Mouse (Mus musculus): ENCODE results near the gene Thsd7b. TPM values are rescaled to one million over a fixed set of nuclear protein-coding genes. Genes with fewer than 3 reads are reported as not detected.
"Not testable (repeated sequence)": the region's sequence is repeated elsewhere in the genome, so short reads cannot be mapped to it uniquely, and the experiment has no call there.

Gene Thsd7b
- total RNA-seq, 2 experiments from 2014 or later = 10.3 to 12.2 TPM

DNA sequence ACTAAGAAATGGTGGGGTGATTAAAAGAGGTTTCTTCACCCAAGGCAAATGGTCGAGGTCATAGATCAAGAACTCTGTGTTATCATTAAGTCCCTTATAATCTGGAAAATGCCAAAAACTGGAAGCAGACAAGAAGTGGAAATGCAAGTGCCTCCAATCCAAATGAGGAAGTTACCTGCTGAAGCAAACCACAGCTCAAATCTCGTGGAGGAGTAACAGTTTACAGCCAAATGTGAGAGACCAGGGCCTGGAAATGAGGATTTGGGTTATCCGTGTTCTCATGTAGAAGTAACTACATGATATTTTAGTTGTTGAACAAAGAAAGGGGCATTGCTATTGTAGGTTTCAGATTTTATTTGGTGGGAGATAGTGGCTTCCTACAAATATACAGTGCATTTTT is 335.3 kb downstream of the Thsd7b start:
- intact Hi-C loops (cut with DNase I) = no loop called here
- no peak for DNase-seq (ENCODE audit: low spot score in 2 of 2)

DNA sequence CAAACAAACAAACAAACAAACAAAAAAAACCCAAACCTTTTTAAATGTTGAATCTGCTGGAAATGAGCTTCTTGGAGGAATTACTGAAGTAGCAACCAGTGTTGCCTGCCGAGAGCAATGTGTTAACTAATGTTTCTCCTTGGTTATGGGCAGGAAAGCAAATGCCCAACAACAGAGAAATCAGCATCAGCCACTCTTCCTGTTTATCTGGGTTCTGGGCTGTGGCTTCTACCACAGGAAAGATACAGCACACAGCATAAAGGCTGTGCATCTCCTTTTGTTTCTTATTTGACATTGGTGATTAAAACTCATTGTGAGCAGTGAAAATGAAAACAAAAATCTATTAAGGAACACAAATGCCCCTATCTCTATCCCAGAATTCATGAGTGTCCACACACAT is 343.0 kb downstream of the Thsd7b start:
- intact Hi-C loops (cut with DNase I) = no loop called here
- no peak for DNase-seq (ENCODE audit: low spot score in 2 of 2)

DNA sequence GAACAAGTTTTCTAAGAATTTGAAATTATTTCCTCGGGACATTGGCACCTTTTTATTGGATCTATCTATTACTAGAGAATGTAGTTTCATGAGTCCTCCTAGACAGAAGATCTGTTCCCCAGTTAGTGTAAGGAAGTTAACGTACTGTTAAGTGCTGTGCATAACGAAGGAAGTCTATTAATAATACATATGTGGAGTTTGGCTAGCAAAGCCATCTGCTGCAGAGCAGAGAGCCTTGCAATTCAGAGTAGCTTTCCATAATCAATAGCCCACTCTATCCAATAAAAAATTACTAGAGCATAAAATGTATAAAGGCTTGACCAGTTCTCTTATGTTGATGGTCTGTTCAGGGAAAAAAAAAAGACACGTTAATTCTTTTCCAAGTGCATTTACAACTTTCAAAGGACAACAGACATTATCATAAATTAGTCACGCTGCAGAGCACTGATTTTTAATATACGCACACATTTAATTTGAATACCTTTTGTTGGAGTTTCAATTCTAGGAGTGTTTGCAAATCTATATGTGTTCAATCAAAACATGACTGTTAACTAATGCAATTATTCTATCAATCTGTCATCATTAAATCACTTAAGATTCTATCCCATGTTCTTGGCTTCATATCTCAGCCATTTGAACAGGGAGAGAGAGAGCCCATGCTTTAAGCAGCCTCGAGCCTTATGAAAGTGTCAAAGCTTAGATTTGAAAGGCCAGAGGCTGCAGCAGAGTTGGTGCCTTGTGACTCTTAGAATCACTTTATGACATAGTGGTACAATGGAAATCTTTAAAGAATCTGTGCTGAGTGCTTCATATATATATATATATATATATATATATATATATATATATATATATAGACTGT is 346.6 kb downstream of the Thsd7b start:
- no peak for DNase-seq (ENCODE audit: low spot score in 2 of 2)
- intact Hi-C loops (cut with DNase I) = no loop called here

DNA sequence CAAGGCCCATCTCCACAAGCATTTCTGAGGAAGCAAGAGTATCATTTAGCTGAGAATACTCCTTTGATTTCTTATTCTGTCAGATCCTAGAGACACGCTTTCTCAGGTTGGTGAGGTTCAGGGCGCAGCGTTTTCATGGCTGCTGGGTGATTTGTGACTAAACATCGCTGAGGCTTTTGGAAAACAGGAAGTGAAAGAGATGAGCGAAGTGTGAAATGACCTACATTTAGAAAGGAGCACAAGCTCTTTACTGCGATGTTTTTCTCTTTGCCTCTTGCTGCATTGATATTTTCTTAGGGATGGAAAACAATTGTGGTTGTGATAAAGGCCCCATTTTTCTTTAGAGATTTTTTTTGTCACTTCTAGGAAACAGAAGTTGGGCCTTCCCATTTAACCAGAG is 351.4 kb downstream of the Thsd7b start:
- no peak for DNase-seq (ENCODE audit: low spot score in 2 of 2)
- intact Hi-C loops (cut with DNase I) = no loop called here

DNA sequence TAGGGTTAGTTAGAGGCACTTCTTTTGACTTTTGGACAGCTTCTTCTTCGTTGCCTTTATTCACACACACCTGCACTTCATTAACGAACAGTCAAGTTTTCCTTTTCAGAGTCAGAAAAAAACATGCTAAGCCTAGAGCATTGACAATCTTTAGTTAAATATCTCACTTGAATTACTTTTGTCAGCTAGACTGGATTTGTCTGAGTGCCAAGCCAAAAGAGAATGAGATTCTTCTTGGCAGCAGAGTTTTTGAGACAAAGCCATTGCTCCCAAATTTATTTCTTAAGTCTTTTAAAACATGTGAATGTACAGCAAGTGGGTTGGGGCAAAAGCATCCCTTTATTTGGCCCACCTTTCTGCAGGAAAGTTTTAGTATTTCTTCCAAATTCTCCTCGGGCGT is 362.0 kb downstream of the Thsd7b start:
- no peak for DNase-seq (ENCODE audit: low spot score in 2 of 2)
- intact Hi-C loops (cut with DNase I) = no loop called here

DNA sequence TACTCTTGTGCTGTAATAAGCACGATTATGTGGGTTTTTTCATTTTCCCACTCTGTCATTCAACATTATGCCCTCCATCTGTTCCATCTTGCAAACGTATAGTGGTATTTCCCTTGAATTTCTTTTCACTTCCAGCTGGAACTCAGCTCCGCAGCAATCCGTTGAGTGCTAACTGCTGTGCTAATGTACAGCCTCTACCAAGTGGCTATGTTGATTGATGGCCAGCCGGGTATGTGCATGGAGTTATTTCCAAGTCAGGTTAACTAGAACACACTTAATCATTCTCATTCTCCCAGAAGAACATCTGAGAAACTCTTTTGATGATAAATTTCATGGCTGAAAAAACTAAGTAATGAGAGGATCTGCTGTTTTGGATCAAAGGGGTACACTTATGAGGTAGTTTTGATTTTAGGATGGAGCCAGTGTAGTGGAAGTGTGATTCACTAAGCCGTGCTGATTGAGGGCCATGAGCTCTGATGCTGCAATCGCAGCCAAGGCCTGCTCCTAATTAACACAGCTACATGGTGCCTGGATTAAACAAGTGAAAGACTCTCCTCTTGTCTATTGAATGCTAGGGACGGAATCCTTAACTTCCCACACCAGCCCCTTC is 371.3 kb downstream of the Thsd7b start:
- DNase-seq (ENCODE audit: low spot score in 2 of 2) = peak in 1 of 2 experiments; percentile 3
- intact Hi-C loops (cut with DNase I) = no loop called here

DNA sequence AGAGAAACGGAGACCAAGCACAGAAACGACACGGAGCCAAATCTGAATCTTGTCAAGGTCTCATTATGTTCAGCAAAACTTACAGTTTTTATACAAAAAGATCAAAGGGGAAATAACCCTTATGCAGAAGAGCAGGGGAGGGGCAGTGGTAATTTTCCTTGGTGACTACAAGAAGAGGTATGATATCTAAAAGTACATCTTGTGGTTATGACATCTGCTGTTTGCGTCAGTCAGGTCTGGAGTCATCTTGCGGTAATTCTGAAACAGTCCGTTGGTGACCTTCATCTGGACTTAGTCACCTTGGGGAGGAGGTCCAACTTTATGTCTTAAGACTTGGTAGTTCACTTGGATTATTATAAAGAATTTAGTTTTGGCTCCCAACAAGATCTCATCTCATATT is 378.3 kb downstream of the Thsd7b start:
- intact Hi-C loops (cut with DNase I); DNase-seq (ENCODE audit: low spot score in 2 of 2): not testable (repeated sequence)

DNA sequence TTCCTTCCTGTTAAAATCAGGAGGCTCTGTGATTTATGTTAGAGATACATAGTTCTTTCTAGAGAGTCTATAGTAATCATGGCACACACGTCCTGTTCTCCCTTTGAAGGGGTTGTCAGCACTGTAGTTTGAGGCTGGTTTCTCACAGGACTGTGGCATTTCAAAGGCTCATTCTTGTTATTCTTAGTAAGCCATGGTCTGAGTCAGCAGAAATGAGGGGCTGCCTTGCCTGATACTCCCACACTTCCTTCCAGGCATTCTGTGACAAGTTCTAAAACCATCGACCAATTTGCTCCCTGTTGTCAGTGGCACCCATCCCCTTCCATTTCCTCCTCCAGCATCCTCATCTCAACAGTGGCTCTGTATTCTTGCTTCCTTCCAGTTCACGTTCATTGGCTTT is 384.9 kb downstream of the Thsd7b start:
- DNase-seq (ENCODE audit: low spot score in 2 of 2) = no peak
- intact Hi-C loops (cut with DNase I) = no loop called here

DNA sequence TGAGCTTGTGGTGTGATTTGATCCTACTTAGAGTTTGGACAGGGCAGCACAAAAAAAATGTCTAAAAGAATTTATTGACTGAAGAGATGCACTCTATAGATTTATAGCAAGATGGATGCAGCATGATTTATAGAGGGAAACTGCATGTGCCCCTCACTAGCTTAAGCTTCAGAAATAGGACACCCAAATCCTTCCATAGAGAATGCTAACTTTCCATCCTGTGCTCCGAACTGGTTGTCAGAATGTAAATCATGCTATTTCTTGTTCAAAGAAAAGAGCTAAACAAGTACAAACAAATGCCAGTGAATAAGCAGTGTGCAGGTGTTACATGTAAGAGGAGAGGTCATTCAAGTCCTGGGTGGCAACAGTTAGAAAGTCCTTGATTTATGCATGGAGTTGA is 402.8 kb downstream of the Thsd7b start:
- intact Hi-C loops (cut with DNase I) = no loop called here
- DNase-seq (ENCODE audit: low spot score in 2 of 2) = no peak

DNA sequence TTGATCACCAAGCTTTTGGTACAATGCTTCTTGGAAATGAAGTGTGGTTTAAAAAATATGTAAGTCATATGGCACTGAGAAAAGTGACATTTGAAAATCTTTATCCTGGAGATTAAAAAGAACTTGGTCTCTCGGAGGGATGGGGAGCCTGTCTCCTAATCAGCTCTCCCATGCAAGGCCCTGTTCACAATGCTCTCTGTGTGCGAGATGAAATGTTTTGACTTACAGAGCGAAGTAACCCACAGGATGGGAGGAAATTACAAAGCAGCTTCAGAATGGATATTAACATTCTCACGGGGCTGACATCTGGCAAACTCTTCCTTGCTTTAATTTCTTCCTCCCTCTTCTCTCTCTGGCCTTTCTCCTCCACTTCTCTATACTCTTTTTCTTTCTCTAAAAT is 405.7 kb downstream of the Thsd7b start:
- no peak for DNase-seq (ENCODE audit: low spot score in 2 of 2)
- intact Hi-C loops (cut with DNase I) = no loop called here

DNA sequence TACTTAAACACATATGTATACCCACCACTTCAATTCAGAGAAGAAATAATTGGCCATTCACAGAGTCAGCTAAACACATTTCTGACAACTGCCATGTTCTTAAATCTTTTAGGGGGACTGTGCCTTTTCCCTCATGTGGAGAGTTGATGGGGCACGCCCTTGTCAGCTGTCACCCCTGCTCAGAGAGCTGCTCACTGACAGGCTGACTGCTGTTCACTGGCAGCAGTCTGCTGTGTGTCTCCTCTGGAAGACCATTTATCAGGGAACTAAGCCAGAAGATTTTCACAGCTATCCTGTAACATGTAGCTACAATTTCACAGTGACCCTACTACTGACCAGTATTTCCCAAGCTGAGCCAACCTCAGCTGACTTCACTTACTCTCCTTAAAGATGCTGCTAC is 432.6 kb downstream of the Thsd7b start:
- intact Hi-C loops (cut with DNase I) = no loop called here
- DNase-seq (ENCODE audit: low spot score in 2 of 2) = no peak

DNA sequence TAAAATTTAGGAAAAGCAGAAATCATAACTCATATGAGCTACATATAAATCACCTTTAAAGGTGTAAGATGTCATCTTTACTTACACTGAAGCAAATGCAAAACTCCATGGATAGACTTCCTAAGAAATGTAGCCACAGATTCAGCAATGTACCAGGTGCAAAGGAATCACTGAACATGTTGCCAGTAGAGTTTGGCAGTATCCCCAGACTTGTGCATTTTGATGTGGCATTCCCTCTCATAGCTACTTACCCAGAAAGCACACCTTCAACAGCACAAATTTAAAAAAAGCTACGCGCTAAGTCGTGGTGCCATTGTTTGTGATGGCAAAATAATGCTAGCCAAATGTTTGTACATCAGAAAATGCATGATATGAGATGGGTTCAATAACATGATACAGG is 439.6 kb downstream of the Thsd7b start:
- DNase-seq (ENCODE audit: low spot score in 2 of 2) = peak; percentile 38 to 83
- intact Hi-C loops (cut with DNase I) = no loop called here

DNA sequence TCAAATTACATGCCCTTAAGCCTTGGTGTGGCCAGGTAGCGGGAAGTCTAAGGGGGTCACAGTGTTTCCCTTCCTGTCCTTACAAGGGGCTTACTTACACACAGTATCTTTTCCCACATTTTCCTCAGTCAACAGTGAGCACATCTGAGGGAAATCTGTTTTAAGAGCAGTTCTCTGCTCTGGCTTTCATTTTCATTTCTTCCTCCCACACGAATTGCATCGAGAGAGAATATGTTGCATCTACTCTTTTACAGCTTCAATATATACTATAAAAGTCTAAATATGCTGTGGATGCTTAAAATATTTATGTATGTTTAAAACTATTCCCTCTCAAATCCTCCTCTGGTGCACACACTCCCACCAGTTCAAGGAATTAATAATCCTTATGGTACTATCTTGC is 440.5 kb downstream of the Thsd7b start:
- intact Hi-C loops (cut with DNase I) = no loop called here
- DNase-seq (ENCODE audit: low spot score in 2 of 2) = peak in 1 of 2 experiments; percentile 10

DNA sequence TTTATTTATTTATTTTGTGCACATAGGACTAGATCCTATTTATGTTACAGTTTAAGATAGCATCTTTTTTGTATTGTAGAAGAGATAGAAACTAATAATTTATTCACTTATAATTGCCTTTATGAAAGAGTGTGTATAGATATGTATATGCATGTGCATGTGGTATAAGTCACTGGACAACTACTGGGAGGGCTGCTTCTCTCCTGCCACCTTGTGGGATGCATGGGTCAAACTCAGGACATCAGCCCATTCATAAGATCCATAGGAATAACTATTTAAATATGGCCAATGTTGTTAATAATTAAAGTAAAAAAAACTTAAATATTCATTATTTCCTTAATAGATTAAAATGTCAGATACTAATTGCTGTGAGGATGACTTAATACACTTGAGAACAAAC is 446.5 kb downstream of the Thsd7b start:
- intact Hi-C loops (cut with DNase I) = no loop called here
- DNase-seq (ENCODE audit: low spot score in 2 of 2) = no peak

DNA sequence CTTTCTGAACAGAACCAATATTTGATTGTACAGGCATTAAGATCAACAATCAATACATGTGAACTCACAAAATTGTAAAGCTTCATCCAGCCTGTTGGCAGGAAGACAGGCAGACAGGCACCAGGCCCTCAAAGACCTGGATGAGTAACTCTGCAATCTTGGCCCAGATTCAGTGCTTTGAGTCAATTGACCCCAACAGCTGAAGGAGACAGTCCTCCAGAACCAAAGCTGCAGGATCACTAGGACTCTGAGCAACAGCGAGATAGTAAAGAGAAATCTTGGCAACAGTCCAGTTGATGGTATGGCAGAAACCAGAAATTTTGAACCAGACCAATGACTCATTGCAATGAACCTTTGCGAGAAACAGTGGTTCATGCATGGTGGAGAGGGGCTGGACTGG is 458.9 kb downstream of the Thsd7b start:
- intact Hi-C loops (cut with DNase I) = no loop called here
- no peak for DNase-seq (ENCODE audit: low spot score in 2 of 2)

DNA sequence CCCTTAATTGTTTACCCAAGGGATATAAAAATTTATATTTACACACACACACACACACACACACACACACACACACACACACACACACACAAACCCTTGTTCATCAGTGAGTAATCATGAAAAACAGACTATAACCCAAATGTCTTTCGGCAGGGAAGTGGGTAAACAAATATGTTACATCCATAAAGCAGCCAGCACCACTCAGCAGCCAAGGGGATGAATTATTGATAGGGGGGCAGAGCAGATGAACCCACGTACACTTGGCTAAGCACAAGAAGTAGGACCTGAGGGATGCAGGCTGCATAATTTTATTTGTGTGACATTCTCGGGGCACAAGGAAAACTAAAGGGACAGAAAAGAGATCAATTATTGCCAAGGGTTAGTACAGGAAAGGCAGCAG is 474.5 kb downstream of the Thsd7b start:
- no peak for DNase-seq (ENCODE audit: low spot score in 2 of 2)
- intact Hi-C loops (cut with DNase I) = no loop called here

DNA sequence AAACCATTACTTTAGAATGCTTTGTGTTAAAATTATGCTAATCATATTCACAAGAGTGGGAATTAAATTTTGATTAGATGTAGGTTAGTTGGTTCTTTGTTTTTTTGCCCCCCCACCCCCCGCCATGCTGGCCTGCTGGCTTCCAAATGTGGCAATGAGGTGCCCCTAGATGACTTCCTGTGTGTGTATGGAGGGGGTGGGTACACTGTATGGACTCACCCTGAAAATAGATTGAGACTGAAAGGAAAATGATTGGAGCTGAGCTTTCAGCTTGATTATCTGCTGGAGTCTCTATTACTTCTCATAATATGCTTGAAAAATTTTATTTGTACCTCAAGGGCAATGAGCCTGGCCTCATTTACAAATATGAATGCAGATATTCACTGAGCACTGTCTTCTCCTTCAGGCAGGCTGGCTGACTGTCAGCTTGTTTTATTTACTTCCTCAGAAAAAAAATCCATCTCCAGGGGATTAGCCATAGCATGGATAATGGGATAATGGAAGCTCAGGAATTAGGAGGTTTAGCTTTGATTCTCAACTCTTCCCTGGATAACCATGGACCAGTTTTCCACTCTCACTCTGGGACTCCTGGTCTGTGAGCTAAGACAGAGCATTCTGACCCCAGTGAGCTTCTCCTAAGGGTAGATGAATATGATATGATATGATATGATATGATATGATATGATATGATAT is 483.6 kb downstream of the Thsd7b start:
- intact Hi-C loops (cut with DNase I) = no loop called here
- DNase-seq (ENCODE audit: low spot score in 2 of 2) = no peak

DNA sequence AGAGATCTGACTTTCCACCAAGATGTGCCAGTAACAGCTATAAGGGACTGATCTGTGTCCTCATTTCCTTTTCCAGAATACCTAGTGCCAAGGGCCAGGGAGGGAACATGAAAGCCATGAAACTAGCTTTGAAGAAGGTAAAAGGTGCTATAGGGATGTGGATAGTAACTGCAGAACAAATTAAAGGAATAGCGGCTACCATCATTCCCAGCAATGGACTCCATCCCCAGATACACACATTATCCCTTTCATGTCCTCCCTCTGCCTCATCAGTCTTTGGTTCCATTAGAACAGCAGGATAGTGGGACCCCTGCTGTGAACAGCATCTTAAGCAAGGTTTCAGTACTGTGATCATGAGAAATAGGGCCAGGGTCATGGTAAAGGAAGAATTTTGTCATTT is 485.9 kb downstream of the Thsd7b start:
- intact Hi-C loops (cut with DNase I) = no loop called here
- DNase-seq (ENCODE audit: low spot score in 2 of 2) = no peak

DNA sequence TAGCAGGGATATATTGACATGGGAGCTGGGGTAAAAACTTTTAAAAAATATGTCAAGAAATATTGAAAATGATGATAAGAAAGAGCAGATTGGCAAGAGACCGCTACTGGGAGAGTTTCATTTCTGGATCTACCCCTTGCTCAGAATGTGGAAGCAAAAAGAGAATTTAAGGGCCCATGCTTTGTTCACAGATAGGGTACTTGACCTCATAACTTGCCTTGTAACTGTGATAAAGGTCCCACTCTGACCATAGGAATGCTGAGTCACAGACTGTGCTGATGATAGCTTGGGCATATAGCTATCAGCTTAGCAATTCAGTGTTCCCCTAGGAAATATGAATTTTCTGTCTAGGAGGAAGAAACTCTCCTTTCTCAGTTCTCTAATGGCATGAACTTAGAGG is 488.1 kb downstream of the Thsd7b start:
- intact Hi-C loops (cut with DNase I) = no loop called here
- no peak for DNase-seq (ENCODE audit: low spot score in 2 of 2)

DNA sequence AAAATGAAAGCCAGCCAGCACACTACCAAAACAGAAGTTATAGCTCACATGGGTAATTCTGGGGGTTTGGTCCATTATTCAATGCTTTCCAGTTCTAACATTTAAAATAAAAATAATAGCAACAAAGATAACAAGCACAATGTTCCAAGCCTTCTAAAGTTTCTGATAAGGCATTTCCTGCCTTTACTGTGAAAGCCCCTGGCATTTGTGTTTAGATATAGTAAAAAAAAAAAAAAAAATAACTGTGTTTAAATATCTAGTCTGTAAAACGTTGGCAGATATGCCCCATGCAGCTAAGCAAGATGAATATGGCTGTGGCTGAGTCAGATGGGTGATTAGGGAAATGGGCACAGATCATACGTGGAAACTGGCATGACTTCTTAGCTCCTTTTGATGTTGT is 491.6 kb downstream of the Thsd7b start:
- DNase-seq (ENCODE audit: low spot score in 2 of 2) = no peak
- intact Hi-C loops (cut with DNase I) = no loop called here

DNA sequence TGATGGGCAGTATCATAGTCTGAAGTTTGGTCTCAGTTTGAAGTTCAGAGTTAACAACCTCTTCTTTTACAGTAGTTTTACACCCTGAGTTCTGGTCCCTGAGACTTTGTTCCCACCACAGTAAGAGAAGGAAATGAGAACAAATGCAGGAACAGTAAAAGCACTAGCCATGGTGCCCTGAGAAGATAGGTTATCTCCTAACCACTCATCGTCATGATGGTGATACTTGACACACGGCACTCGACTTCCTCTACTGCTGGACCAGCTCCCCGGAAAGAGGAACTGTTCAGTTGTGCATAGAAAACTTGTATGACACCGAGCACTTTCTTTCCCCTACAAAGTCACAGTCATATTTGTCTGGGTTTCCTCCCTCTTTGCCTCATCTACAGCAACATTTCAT is 504.0 kb downstream of the Thsd7b start:
- no peak for DNase-seq (ENCODE audit: low spot score in 2 of 2)
- intact Hi-C loops (cut with DNase I) = no loop called here

Measured in left cerebral cortex, postnatal 14 days (tissue).